Mouse (Mus musculus) adrenal gland, postnatal 4 days (tissue): ENCODE measurements around the gene Rnf25. TPM values are rescaled to one million over a fixed set of nuclear protein-coding genes. Genes with fewer than 3 reads are reported as not detected.

Experiments used
- DNase-seq, 2 experiments: peaks; one replicate each; pipeline ENCODE4 v3.0.0; 2021 to 2022; ENCODE audit warnings: low spot score in 2 of 2, mixed read lengths in 2 of 2
- long read RNA-seq, 2 experiments: library from polyadenylated mRNA; stranded (forward); transcript quantifications; one replicate each; pipeline ENCODE4 v2.0.0; 2021
- total RNA-seq, 2 experiments: library from RNA; stranded (reverse); gene quantifications; 2 replicates each; pipeline ENCODE4 v1.2.3; 2021

Gene Rnf25
- 10 to 100 TPM; 51.9 to 58.5 TPM for total RNA-seq
- long read RNA-seq, experiment 1, partial matches to known transcripts, result 0 of 5 reads
- long read RNA-seq, experiment 1, other reads (novel, unspliced or antisense), result 3 of 5 reads
- long read RNA-seq, experiment 2, transcript Rnf25-201 (10 exons, 1,479 nt), result major isoform, 5 of 12 reads
- long read RNA-seq, experiment 2, partial matches to known transcripts, result 4 of 12 reads
- long read RNA-seq, experiment 2, other reads (novel, unspliced or antisense), result 3 of 12 reads

DNA sequence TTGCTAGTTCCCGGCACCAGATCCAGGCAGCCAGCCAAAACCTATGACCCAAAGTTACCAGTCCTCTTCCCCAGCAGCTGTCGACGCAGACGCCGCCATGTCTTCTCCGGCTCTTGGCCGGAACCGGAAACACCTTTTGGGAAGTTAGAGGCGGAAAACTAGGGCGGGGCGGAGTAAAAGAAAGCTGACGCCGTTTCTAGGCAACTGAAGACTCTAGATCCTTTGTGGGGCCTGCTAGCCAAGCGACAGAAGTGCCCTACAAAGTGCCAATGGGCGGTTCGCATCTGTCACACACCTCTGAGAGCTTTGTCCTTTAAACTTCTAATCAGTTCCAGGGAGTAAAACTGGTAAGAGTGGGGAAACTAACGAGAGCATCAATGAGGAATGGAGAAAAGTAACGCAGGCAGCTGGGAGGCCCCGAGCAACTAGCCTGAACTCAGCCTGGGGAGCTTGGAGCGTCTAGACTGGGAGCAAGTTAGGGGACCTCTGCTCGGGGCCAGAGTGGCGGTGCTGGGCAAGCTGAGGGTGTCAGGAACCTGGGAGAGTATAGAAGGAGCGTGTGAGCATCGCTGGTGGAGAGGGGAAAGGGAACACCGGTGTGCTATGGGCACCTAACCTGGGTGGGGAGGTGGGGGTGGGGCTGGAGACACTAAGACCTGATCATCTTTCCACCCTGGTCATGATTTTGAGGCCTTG lies at the start of gene Rnf25, which contains the start of gene Stk36:
Gene Rnf25 (minus strand): TSS at position 131 of the 696 bp plus-strand sequence.
Gene Stk36 (plus strand): TSS at position 179 of the 696 bp plus-strand sequence.
- peak; percentile 49 to 75 for DNase-seq

GRCm38 (mm10) chr1:74643926-74644325 lies 42.7 kb upstream of the Rnf25 start:
- no peak for DNase-seq

GRCm38 (mm10) chr1:74643524-74643923 lies 42.3 kb upstream of the Rnf25 start:
- DNase-seq, result no peak

DNA sequence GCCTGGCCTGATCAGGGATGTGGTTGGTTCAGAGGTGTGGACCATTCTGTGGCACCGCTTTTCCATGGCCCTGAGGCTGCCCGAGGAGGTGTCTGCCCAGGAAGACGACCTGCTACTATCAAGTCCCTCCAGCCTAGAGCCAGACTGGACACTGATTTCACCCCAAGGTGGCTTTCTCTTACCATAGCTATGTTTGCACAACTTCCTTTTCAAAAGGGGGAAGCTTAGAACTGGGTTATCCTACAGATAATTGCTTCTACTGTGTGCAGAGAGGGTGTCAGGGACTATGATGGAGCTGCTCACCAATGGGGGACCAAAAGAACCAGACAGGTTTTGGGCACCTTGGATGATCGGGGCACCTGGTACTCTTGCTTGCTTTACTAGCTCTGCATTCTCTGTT lies 31.5 kb upstream of the Rnf25 start:
- DNase-seq, result no peak

- no peak for DNase-seq
Measured at GRCm38 (mm10) chr1:74628001-74628400, 26.8 kb upstream of the Rnf25 start.

DNA sequence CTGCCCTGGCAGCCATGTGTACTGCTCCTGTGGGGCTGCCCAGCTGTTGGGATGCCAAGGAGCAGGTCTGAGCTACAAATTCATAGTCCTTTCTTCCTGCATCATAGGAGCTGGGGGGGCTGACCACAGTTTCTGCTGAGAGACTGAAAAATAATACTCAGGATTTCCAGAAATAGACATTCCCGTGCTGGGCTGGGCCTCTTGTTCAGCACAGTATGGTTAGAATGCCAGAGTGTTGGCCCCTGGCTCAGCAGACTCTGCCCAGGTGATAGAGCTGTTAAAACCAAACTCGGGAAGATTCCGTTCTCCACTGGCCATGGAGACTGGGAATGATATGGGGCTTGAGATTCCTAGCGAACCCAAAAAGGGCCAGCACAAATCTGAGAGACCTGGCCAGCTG lies 24.9 kb upstream of the Rnf25 start:
- no peak for DNase-seq

GRCm38 (mm10) chr1:74624183-74624582 lies 23.0 kb upstream of the Rnf25 start:
- no peak for DNase-seq

GRCm38 (mm10) chr1:74600501-74601266 lies 513 bp downstream of the Rnf25 start:
- DNase-seq, result no peak

DNA sequence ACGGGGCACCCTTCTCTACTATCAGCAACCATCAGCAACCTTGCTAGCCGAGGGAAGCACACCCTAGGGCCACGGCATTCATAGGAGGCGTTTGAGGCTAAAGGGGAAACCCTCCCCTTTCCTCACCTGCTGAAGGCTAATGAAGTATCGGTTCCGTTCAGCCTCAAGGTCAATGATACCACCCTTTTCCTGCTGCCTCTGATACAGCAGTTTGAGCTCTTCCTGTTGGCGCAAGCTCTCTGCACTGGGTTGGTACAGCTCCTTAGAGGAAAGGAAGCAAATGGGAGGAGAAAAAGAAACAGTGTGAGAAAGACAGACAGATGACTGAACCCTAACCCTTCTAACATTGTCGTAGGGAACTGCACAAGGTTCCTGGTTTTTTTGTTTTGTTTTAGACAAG lies 6.8 kb downstream of the Rnf25 start:
- DNase-seq, result no peak

DNA sequence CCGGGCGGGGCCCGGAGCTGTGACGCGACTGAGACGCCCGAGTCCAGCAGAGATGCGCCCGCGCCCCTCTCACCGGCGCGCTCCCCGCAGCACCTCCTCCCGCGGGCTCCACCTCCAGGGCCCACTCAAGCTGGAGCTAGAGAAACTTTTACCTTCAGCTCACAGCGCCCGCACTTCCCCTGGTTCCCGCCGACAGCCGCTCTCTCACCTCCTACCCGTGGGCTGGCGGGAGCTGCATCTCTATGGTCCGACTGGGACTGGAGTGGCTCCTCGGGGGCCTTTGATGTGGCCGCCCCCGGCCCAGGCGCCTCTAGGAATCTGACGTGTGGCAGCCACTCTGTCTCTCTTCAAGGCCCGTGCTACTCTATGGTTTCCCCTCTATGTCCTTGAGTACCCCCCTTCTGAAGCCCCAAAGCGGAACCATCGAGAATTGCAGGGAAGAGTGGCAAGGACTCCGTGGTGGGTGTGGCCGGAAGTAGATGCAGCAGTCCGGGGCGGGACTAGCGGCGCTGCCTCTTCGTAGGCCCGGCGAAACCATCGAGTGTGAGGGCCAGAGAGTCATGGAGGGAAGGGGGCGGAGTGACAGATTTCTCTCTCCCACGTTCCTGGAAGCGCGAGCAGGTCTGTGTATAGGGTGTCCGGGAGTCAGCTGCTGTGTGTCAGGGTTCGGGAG lies 13.3 kb downstream of the Rnf25 start, which contains the start of the genes Zfp142 and Bcs1l:
Gene Zfp142 (minus strand): TSS at position 474 of the 673 bp plus-strand sequence.
Gene Bcs1l (plus strand): TSS at position 517 of the 673 bp plus-strand sequence.
- DNase-seq, result peak; percentile 90 to 99

- DNase-seq, result no peak
Measured at GRCm38 (mm10) chr1:74587233-74587772, 13.9 kb downstream of the Rnf25 start.

DNA sequence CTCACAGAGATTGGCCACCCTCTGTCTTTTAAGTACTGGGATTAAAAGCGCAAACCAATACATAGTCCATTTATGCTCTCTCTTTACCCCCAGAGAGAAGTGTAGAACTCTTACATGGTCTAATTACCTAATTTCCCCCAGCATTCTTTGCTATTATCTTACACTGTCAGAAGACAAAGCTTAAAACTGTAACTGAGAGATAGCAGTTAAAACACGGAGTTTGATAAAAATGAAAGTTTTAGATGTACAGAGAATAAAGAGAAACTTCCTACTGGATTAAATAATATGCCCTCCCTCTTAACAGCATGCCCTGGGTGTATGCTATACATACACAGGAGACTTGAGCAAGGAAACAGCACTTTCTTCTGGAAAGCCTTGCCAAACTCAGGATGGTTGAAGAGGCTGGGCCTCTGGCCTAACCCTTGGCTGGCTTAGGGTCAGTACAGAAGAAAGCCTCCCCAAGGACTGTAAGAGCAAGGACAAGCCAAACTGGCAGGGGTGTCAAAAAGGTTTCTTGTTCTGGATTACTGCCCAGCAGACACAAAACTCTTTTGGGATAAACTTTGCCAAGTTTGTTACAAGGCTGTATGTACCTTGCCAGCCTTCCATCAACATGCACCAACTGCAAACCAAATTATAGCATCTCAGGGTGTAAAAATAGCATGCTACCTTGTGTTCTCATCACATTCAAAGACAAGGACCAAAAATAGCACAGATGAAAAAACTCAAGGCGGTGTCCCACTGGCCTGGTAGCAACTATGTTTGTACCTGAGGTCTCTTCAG lies 16.4 kb downstream of the Rnf25 start:
- DNase-seq, result no peak

DNA sequence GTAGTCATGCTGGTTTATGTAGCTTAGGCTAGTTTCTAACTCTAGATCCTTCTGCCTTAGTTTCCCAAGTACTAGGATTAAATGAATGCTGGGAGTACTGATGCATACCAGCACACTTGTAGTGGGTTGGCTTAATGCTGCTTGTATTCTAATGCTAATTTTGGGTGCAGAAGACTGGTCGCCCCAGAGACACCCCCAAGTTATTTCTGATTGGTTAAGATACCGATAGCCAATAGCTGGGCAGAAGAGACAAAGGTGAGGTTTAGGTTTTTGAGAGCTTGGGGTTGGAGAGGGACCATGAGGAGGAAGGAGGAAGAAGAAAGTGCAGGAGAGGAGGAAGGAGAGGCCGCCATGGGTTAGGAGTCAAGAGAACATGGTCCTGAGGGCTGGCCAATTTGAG lies 18.6 kb downstream of the Rnf25 start:
- DNase-seq, result no peak

GRCm38 (mm10) chr1:74569739-74570719 lies 31.2 kb downstream of the Rnf25 start:
- no peak for DNase-seq

DNA sequence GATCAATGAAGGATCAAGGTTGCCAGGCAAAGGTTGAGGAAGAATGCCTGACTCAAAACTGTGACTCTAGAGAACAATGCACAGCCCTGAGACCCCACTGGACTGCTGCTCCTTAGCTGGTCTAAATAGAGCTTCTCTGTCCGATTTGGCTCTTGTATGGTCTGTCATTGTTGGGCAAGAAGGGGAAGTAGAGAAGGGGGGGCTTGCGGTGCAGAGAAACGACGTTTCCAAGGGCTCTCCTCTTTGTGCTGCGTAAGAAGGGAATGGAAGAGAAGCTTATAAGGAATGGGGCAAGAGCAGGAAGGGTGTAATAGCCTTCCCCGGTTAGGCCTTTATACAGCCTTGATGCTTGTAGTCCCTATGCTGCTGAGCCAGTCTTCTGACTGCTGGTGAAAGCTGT lies 35.4 kb downstream of the Rnf25 start:
- DNase-seq, result no peak

DNA sequence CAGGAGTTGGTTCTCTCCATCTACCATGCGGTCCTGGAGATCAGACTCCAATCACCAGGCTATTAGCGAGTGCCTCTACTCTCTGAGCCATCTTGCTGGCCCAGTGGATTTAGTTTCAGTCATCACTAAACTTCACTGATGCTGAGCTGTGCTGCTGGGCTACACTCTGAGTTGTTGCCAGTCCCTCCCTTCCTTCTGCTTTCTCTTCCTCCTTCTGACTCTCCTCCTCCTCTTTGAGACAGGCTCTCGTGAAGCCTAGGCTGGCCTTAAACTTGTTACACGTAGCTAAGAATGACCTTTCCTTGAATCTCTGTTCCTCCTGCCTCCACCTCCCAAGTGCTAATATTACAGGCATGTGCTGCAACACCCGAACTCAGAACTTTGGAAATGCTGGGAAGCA lies 42.1 kb downstream of the Rnf25 start:
- no peak for DNase-seq

DNA sequence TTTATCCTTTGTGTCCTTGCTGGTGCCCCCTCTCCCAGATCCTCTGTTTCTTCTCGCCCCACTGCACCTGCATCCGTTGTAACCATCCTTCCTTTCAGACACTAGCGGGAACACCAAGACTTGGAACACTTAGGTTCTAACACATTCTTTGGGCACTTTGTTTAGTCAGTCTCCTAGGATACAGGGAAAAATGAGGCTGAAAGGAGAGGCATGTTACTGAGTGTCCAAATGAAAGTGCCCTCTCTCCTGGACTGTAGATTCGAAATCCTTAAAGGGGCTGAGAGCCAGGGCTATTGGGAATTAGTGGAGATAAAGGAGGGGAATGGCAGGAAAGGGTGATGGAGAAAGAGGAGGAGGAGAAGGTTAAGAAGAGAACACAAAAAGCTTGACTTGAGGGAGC lies 57.0 kb downstream of the Rnf25 start, which contains the start of gene Usp37:
Gene Usp37 (minus strand): TSS at position 101 of the 400 bp plus-strand sequence.
- DNase-seq, result no peak
